Mouse (Mus musculus) kidney, embryonic 15.5 days (tissue): ENCODE measurements around the gene Snrpa. TPM values are rescaled to one million over a fixed set of nuclear protein-coding genes. Genes with fewer than 3 reads are reported as not detected.

Experiments
- ATAC-seq: fragments of 200-750 bp; cut with Nextera tagmentation; replicated peaks from 2 replicates; pipeline ENCODE4 v1.8.0; 2017; ENCODE audit warnings: moderate TSS enrichment; ENCODE audit not compliant: low FRiP score
- H3K27ac ChIP-seq: fragments of 300-500 bp; sonication (generic); 2 replicates; pipeline ENCODE4 v1.5.1; 2015; ENCODE audit warnings: mild to moderate bottlenecking, inconsistent platforms
- H3K27me3 ChIP-seq: fragments of 300-500 bp; sonication (generic); 2 replicates; pipeline ENCODE4 v1.6.1; 2015; ENCODE audit warnings: inconsistent platforms
- H3K36me3 ChIP-seq: fragments of 300-500 bp; sonication (generic); 2 replicates; pipeline ENCODE4 v1.6.1; 2015; ENCODE audit warnings: inconsistent platforms
- H3K4me1 ChIP-seq: fragments of 300-500 bp; sonication (generic); 2 replicates; pipeline ENCODE4 v1.6.1; 2015; ENCODE audit warnings: inconsistent platforms
- H3K4me2 ChIP-seq: fragments of 300-500 bp; sonication (generic); 2 replicates; pipeline ENCODE4 v1.6.1; 2015; ENCODE audit warnings: moderate library complexity, mild to moderate bottlenecking, inconsistent platforms
- H3K4me3 ChIP-seq: fragments of 300-500 bp; sonication (generic); replicated peaks from 2 replicates; pipeline ENCODE4 v1.5.1; 2015; ENCODE audit warnings: mild to moderate bottlenecking, inconsistent platforms
- H3K9ac ChIP-seq: fragments of 300-500 bp; sonication (generic); 2 replicates; pipeline ENCODE4 v1.6.1; 2015; ENCODE audit warnings: mild to moderate bottlenecking, inconsistent platforms
- H3K9me3 ChIP-seq: fragments of 300-500 bp; sonication (generic); replicated peaks from 2 replicates; pipeline ENCODE4 v1.6.1; 2016; ENCODE audit warnings: inconsistent platforms
- WGBS: fragments of 180-500 bp; shearing (Covaris S2); methylation state at CpG from one replicate; pipeline ENCODE4 v1.1.7; 2015; ENCODE audit warnings: mixed read lengths; 5-methylcytosine and 5-hydroxymethylcytosine counted together
- polyA plus RNA-seq: library from polyadenylated mRNA; unstranded; fragments of >200 nt; fragmentation: Nextera tagmentation; extraction: Ambion mirVana; gene quantifications from 2 replicates; pipeline ENCODE4 v1.2.1, GENCODE M21; 2015

The Snrpa gene
- polyA plus RNA-seq, 1 experiment from 2014 or later, result 278 TPM

DNA sequence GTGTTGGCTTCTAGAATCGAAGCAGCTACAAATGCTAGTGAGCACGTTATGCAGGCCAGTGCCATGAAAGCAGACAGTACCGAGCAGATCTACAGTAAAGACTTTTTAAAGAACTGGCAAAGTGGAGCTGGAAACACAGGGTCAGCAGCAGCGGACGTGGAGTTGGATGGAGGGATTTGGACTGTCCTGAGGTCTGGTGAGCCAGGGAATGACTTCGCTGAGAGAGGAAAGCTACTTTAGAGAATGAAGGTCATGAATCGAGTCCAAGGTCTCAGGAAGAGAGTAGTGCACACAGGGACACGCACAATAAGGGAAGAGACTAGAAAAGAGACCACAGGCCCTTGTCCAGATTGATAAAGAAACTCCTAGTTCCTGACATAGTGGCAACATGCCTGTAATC lies 1.6 kb upstream of the Snrpa start:
- 90% methylated on average over 8 of the region's 8 CpGs for WGBS

GRCm38 (mm10) chr7:27197136-27197535 lies 1.1 kb upstream of the Snrpa start:
- Histone ChIP-seq H3K4me2 (peak overlapping the region; percentile 73; the same call in 1 of the 2 replicates), H3K9ac (no peak overlapping the region), H3K36me3 (peaks cover 52% of the 10 kb centered on the region), H3K27me3 (no peaks in the 10 kb centered on the region), H3K4me1 (peaks cover 28% of the 10 kb centered on the region), H3K4me3 (no peak overlapping the region), H3K9me3 (no peaks in the 10 kb centered on the region), H3K27ac (0 out of 2 replicates have a peak overlapping the region, but pooled peaks have one; percentile 98)
- WGBS, result 89% methylated on average over 3 of the region's 3 CpGs
- no peak for ATAC-seq

More for the DNA sequence above, 1.6 kb upstream of the Snrpa start:
- peaks cover 52% of the 10 kb centered on the region for H3K36me3 ChIP-seq
- no peak overlapping the region for H3K9ac ChIP-seq
- no peaks in the 10 kb centered on the region for H3K27me3 ChIP-seq
- no peaks in the 10 kb centered on the region for H3K9me3 ChIP-seq
- peaks cover 28% of the 10 kb centered on the region for H3K4me1 ChIP-seq
- H3K4me3 ChIP-seq, result no peak overlapping the region
- no peak overlapping the region for H3K4me2 ChIP-seq
- no peak overlapping the region for H3K27ac ChIP-seq
- no peak for ATAC-seq

GRCm38 (mm10) chr7:27193731-27194130 lies 2.3 kb downstream of the Snrpa start:
- H3K4me2 ChIP-seq, result peak overlapping the region; percentile 4; the same call in 1 of the 2 replicates
- no peak overlapping the region for H3K9ac ChIP-seq
- H3K27ac ChIP-seq, result no peak overlapping the region
- H3K4me3 ChIP-seq, result no peak overlapping the region
- 78% methylated on average over 4 of the region's 4 CpGs for WGBS
- no peaks in the 10 kb centered on the region for H3K9me3 ChIP-seq
- H3K36me3 ChIP-seq, result peaks cover 68% of the 10 kb centered on the region
- ATAC-seq, result no peak
- peaks cover 28% of the 10 kb centered on the region for H3K4me1 ChIP-seq
- H3K27me3 ChIP-seq, result no peaks in the 10 kb centered on the region

DNA sequence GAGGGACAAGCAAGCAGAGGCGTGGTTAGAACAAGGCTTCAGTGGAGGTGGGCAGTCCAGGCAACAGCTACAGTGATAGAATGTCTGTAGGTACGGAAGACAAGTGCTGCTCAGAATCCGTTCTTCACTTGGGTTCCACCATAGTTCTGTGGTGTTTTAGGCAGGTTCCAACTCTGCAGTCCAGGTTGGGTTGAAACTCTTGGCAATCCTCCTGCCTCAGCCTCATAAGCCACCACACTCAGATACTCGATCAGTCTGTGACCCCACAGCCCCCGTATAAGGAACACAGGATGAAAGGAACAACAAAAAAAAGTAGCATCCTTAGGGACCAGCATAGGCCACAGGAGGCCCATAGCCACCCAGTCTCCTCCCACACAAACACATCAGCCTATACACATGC lies 3.6 kb downstream of the Snrpa start:
- no peak overlapping the region for H3K27ac ChIP-seq
- peaks cover 69% of the 10 kb centered on the region for H3K36me3 ChIP-seq
- no peak overlapping the region for H3K9ac ChIP-seq
- no peaks in the 10 kb centered on the region for H3K9me3 ChIP-seq
- ATAC-seq, result no peak
- no peak overlapping the region for H3K4me3 ChIP-seq
- WGBS, result 91% methylated on average over 5 of the region's 5 CpGs
- H3K27me3 ChIP-seq, result no peaks in the 10 kb centered on the region
- H3K4me2 ChIP-seq, result no peak overlapping the region
- peaks cover 27% of the 10 kb centered on the region for H3K4me1 ChIP-seq

- H3K9ac ChIP-seq, result no peak overlapping the region
- no peaks in the 10 kb centered on the region for H3K27me3 ChIP-seq
- ATAC-seq, result no peak
- H3K27ac ChIP-seq, result no peak overlapping the region
- H3K4me1 ChIP-seq, result peaks cover 10% of the 10 kb centered on the region
- 96% methylated on average over 10 of the region's 10 CpGs for WGBS
- H3K4me2 ChIP-seq, result no peak overlapping the region
- no peaks in the 10 kb centered on the region for H3K9me3 ChIP-seq
- peaks cover 97% of the 10 kb centered on the region for H3K36me3 ChIP-seq
- H3K4me3 ChIP-seq, result no peak overlapping the region
Observed at GRCm38 (mm10) chr7:27189271-27189931, 6.7 kb downstream of the Snrpa start.

- Histone ChIP-seq H3K9ac (no peak overlapping the region), H3K27me3 (no peaks in the 10 kb centered on the region), H3K4me3 (no peak overlapping the region), H3K36me3 (peaks cover 78% of the 10 kb centered on the region), H3K27ac (no peak overlapping the region), H3K4me1 (peaks cover under 1% of the 10 kb centered on the region; the same call in 1 of the 2 replicates), H3K4me2 (no peak overlapping the region), H3K9me3 (no peaks in the 10 kb centered on the region)
- WGBS, result 91% methylated on average over 5 of the region's 5 CpGs
- ATAC-seq, result no peak
Observed at GRCm38 (mm10) chr7:27185986-27186385, 10.1 kb downstream of the Snrpa start.

- no peaks in the 10 kb centered on the region for H3K27me3 ChIP-seq
- H3K4me1 ChIP-seq, result peaks cover 11% of the 10 kb centered on the region
- H3K27ac ChIP-seq, result no peak overlapping the region
- WGBS, result 68% methylated on average over 3 of the region's 3 CpGs
- no peak overlapping the region for H3K9ac ChIP-seq
- no peak overlapping the region for H3K4me2 ChIP-seq
- ATAC-seq, result no peak
- no peak overlapping the region for H3K4me3 ChIP-seq
- H3K36me3 ChIP-seq, result peaks cover 68% of the 10 kb centered on the region
- H3K9me3 ChIP-seq, result no peaks in the 10 kb centered on the region
Observed at GRCm38 (mm10) chr7:27184964-27185363, 11.1 kb downstream of the Snrpa start.

DNA sequence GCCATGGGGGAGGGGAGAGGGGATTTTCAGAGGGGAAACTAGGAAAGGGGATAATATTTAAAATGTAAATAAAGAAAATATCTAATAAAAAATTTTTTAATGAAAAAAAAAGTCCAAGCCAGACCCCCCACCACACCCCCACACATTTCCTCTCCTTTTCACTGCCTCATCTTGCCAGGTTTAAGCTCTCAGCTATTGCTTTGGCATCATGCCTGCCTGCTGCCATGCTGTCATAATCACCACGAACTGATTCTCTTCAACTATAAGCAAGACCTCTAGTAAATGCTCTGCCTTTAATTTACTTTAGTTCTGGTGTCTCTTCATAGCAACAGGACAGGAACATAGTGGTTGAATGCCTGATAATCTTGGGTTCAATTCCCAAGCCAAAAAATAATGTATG lies 13.6 kb downstream of the Snrpa start:
- Histone ChIP-seq H3K9ac (no peak overlapping the region), H3K27me3 (no peaks in the 10 kb centered on the region), H3K4me2 (no peak overlapping the region), H3K9me3 (no peaks in the 10 kb centered on the region), H3K4me3 (no peak overlapping the region), H3K4me1 (peaks cover 26% of the 10 kb centered on the region), H3K27ac (no peak overlapping the region), H3K36me3 (peaks cover 43% of the 10 kb centered on the region)
- 80% methylated on average over 1 of the region's 1 CpGs for WGBS
- ATAC-seq, result no peak

- H3K4me2 ChIP-seq, result peak within 1 kb of the TSS; percentile 56; the same call in 1 of the 2 replicates
- no peaks in the 10 kb centered on the region for H3K27me3 ChIP-seq
- 57% methylated on average over 14 of the region's 14 CpGs for WGBS
- ATAC-seq, result no peak
- peak within 1 kb of the TSS; percentile 97 for H3K27ac ChIP-seq
- peaks cover 29% of the 10 kb centered on the region for H3K36me3 ChIP-seq
- H3K9ac ChIP-seq, result no peak within 1 kb of the TSS; the same call in 1 of the 2 replicates
- peak within 1 kb of the TSS; percentile 16; the same call in 1 of the 2 replicates for H3K4me3 ChIP-seq
- no peaks in the 10 kb centered on the region for H3K9me3 ChIP-seq
- H3K4me1 ChIP-seq, result peaks cover 28% of the 10 kb centered on the region
Observed at GRCm38 (mm10) chr7:27180837-27181695, 15.0 kb downstream of the Snrpa start, which contains the start of the genes Gm21983 and Mia. Gm21983 (minus strand) TSS chr7:27181086. Mia (minus strand) TSS chr7:27181157.

DNA sequence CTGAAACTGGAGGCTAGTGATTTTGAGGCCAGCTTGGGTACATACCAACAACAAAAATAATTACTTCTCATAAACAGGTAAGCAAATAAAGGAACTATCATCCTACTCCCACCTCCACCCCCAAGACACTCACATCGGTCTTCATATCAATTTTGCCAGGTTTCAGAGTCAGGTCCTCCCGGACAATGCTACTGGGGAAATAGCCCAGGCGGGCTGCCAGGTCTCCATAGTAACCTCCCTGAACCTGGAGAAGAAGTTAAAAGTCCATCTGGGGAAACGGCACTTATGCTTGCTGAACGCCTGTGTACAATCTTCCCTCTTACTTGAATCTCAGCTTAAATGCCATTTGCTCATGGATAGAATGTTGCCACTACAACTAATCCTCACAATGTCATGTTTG lies 16.0 kb downstream of the Snrpa start:
- H3K4me1 ChIP-seq, result peaks cover 28% of the 10 kb centered on the region
- H3K4me2 ChIP-seq, result peak overlapping the region; percentile 56
- 61% methylated on average over 5 of the region's 5 CpGs for WGBS
- H3K36me3 ChIP-seq, result peaks cover 22% of the 10 kb centered on the region
- H3K27ac ChIP-seq, result peak overlapping the region; percentile 97
- no peak overlapping the region for H3K9ac ChIP-seq
- H3K4me3 ChIP-seq, result 0 out of 2 replicates have a peak overlapping the region, but pooled peaks have one; percentile 10
- no peak for ATAC-seq
- H3K9me3 ChIP-seq, result no peaks in the 10 kb centered on the region
- no peaks in the 10 kb centered on the region for H3K27me3 ChIP-seq

DNA sequence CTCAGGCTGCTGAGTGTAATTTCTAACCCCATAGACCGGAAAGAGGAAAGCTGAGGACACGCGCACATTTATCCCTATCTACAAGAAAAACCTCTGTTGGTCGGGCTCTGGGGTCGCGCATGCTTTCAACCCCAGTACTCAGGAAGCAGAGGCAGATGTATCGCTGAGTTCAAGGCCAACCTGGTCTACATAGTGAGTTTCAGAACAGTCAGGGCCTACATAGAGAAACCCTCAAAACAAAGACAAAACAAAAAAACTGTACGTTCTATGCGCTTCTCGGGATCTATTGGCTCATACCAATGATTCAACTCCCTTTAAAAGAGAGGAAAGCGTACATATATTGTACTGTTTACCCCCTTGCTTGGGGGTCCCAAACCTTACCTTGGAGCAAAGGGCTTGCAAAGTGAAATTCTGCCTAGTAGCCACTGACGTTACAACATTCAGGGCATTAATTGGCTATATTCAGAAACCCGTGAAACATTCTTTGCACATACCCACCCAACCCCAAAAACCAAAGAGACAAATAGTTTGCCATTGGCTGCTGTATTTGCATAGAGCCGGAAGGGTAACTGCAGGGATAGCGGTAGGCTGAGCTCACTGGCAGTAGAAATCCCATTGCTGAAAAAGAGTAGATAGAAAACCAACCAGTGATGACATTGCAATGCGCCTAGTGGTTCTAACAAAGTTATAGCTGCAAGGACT lies 16.7 kb downstream of the Snrpa start:
- Histone ChIP-seq H3K4me1 (peaks cover 28% of the 10 kb centered on the region), H3K27me3 (no peaks in the 10 kb centered on the region), H3K9me3 (no peaks in the 10 kb centered on the region), H3K4me3 (peak overlapping the region; percentile 70), H3K9ac (peak overlapping the region; percentile 23), H3K4me2 (peak overlapping the region; percentile 56), H3K27ac (peak overlapping the region; percentile 97), H3K36me3 (peaks cover 22% of the 10 kb centered on the region)
- 47% methylated on average over 16 of the region's 16 CpGs for WGBS
- ATAC-seq, result no peak
